Mouse (Mus musculus): Measurements from ENCODE around the gene Igf1r.

Gene Igf1r

GRCm38 (mm10) chr7:68228491-68228890 is 275.9 kb downstream of the Igf1r start:
- no peak for DNase-seq (ENCODE audit: low read depth)

- DNase-seq (ENCODE audit: low read depth): no peak
Observed at GRCm38 (mm10) chr7:68230831-68231230, 278.2 kb downstream of the Igf1r start.

- no peak for DNase-seq (ENCODE audit: low read depth)
Observed at GRCm38 (mm10) chr7:68232521-68232920, 279.9 kb downstream of the Igf1r start.

- no peak for DNase-seq (ENCODE audit: low read depth)
Observed at GRCm38 (mm10) chr7:68233619-68234223, 281.1 kb downstream of the Igf1r start.

DNA sequence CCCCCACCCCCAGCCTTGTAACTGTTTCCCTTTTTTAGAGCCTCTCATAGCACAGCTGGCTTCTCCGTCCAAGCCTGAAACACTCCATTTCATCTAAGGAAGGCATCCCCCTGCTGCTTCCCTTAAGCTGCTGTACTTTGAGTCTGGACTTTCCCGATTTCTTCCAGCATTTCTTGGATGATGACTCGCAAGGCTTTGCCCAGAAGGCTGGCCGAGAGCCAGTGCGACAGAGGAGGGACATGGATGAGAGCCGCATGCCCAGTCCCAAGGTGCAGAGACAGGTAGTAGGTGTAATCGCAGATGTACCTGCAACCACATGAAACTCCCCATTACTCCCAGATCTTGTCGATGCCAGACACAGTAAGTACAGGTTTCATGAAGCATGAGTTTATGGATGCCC is 284.2 kb downstream of the Igf1r start:
- DNase-seq (ENCODE audit: low read depth): no peak

- no peak for DNase-seq (ENCODE audit: low read depth)
Observed at GRCm38 (mm10) chr7:68239220-68239827, 286.7 kb downstream of the Igf1r start.

GRCm38 (mm10) chr7:68241205-68241604 is 288.6 kb downstream of the Igf1r start:
- DNase-seq (ENCODE audit: low read depth): no peak

DNA sequence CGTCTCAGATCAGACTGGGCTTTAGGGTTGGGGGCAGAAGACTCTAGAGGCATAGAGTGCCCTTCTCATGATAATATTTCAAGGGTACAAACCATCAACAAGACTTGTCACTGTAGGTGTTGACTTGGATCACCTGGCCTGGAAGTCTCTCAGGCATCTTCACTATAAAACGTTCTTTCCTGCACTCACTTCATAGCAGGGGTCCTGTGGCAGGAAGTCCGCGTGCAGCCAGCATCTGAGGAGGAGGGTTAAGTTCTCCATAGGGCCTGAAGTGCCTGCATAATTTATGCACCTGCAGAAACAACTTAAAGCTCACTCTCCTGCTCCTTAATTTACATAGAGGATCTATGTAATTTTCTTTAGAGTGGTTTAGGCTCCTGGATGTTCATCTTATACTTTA is 293.1 kb downstream of the Igf1r start:
- DNase-seq (ENCODE audit: low read depth): no peak

GRCm38 (mm10) chr7:68246249-68246648 is 293.6 kb downstream of the Igf1r start:
- DNase-seq (ENCODE audit: low read depth): no peak

DNA sequence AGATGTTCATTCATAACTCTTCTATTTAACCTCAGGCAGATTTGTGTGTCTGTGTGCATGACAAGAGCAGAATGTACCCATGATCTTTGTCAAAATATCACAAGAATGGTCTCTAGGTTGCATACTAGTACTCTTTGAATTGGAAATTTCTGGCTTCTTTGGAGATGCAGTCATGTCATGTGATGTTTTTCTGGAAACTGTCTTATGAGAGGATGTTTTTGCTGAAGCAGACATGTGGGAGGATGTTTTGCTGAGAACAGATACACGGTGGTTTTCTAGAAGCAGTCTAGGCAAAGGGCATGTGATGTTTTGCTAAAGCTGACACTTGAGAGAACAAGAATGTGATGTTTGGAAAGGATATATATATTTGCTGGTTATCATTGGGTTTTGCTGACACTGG is 297.8 kb downstream of the Igf1r start:
- no peak for DNase-seq (ENCODE audit: low read depth)

- no peak for DNase-seq (ENCODE audit: low read depth)
Observed at GRCm38 (mm10) chr7:68250902-68251301, 298.3 kb downstream of the Igf1r start.

DNA sequence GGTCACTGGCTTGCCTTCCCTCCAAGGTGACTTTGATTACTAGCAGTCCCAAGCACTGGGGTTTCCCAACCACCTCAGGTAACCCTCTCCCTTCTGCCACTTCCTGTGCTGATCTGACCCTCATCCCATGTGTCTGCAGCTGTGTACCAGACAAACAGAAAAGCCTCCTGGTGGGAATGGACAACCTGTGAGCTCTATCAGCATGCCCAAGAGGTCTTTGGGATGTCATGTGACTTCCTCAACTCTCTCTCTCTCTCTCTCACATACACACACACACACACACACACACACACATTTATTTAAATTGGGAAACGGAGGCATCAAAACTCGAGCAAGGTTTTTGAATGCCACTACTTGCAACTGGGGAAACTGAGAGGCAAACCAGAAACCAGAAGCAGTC is 305.1 kb downstream of the Igf1r start:
- no peak for DNase-seq (ENCODE audit: low read depth)

GRCm38 (mm10) chr7:68258326-68259150 is 305.9 kb downstream of the Igf1r start:
- DNase-seq (ENCODE audit: low read depth): no peak

- no peak for DNase-seq (ENCODE audit: low read depth)
Observed at GRCm38 (mm10) chr7:68259523-68260081, 307.0 kb downstream of the Igf1r start.

GRCm38 (mm10) chr7:68262612-68263200 is 310.1 kb downstream of the Igf1r start:
- peak; percentile 37 for DNase-seq (ENCODE audit: low read depth)

DNA sequence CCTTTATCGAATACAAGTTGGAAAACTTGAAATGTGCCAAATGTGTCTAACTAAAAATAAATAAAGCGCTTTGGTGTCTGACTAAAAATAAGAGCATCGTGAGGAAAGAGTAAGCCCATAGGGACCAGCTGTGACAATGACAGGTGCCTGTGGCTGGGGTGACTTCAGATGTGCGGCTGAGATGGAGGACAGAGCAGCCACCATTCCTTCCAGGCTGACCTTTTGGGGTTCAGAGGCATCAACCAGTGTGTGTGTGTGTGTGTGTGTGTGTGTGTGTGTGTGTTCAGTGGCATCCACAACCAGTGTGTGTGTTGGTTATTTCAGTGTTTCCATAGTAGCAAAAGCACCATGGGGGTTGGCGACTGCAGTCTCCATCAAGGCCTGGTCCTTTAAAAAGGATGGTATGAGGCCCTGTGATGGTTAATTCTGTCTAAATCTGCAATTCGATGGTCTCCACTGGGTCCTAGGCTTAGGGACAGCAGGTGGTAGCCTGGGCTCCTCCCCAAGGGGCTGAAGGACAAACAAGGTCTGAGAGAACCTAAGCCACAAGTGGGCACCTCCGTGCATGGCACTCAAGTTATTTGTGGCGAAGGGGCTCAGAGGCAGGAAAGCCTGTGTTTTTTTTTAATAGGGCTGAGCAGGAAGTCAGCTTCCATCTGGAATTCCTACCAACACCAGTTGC is 310.9 kb downstream of the Igf1r start:
- DNase-seq (ENCODE audit: low read depth): no peak

DNA sequence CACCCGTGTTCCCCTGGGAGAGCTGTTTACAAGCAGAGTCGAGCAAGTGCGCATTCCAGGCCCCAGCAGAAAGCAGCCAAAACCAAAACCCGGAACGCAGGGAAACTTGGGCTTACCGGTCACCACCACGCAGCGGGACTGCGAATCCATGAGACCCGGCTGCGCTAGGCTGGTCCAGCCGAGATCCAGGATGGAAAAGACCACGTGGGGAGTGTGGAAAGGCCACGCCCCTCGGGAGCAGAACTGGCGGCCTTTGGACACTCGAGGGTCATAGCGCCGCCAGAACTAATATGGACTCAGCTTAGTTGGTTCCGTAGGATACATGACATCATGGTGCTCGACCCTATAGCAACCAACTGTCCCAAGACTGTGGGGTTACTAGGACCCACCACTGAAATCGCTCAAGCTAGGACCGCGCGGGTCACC is 311.4 kb downstream of the Igf1r start, which contains the start of gene Pgpep1l:
TSS of gene Pgpep1l (minus strand) at position 206 of the 426 bp plus-strand sequence.
- no peak for DNase-seq (ENCODE audit: low read depth)

DNA sequence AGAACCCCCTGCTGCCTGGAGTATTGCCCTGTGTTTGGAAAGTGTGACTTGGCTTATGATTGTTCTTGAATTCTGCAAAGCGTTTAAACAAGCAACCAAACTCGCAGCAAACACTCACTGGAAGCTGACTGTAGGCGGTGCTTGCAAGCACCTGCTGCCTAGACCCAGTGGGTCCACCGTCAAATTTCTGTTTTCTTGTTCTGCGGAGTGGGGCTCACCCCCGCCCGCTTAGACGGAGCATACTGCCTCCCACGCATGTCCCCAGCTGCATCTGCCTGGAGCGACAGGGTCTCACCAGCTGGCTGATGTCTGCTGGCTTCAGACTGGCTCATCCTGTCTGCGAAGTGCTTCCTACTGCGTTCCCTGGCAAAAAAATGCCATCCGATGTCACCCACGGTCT is 311.9 kb downstream of the Igf1r start:
- DNase-seq (ENCODE audit: low read depth): no peak

DNA sequence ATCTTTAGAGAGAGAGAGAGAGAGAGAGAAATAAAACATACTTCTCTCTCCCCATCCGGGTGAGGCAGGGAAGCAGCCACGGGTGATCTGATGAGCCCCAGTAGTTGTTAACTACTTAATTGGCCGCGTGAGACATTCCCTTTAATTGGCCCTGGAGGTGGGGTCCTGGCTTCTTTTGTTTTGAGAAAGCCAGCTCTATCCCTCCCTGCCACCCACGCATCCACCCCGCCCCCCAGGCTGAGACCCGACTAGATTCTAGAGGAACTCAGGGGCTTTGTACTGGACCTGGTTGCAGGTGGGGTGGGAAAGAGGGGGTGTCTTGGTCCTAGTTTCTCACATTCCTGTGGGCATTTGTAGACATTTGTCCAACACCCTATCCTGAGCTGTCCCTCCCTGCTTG is 312.8 kb downstream of the Igf1r start:
- DNase-seq (ENCODE audit: low read depth): no peak

GRCm38 (mm10) chr7:68266691-68267090 is 314.1 kb downstream of the Igf1r start:
- DNase-seq (ENCODE audit: low read depth): no peak

GRCm38 (mm10) chr7:68270551-68270950 is 317.9 kb downstream of the Igf1r start:
- DNase-seq (ENCODE audit: low read depth): no peak

DNA sequence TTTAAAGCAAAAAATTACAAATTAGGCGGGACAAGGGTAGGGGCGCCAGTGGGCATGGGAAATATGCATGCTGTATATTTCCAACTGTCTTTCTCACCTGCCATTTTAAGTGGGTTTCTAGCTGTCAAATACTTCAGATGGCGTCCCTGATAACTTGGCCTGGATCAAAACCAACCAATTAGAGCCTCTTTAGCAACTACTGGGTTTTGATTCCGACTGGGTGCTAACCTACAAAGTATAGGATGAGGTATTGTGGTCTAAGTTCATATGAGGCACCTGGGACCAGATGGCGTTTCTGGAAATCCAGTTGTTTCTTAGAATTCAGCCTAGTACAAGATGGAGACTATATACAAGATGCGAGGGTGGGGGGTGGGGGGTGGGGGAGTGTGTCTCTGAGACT is 319.2 kb downstream of the Igf1r start:
- no peak for DNase-seq (ENCODE audit: low read depth)
